ENCODE assay signal across 19 mouse cellular contexts in the genomic region with DNA sequence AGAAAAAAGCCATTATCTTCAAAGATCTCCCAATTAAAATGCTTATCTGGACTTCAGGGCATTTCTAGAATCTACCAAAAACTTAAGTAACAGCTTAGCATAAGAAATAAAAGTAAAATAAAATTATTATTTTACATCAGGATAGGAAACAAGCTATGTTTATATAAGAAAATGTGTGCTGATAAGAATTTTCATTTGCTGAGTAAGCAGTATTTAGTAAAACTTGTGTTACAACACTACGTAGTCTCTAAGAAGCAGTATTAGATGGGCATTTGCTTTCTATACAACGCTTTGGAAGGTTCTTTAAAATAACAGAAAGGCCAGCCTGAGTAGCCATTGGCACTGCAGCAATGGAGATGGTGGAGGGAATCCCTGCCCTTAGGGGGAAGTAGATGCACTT. TPM values are rescaled to one million over a fixed set of nuclear protein-coding genes. Genes with fewer than 3 reads are reported as not detected.
"Had no signal": no experiment of that assay in that cellular context is flagged by ENCODE, and none has a peak within 500 bp of the region (broad histone marks: within the 10 kb centered on the region; RNA-seq: fewer than 3 reads in every experiment).

No protein-coding gene starts in this region.

- H3K27me3 ChIP-seq: limb, embryonic 13.5 days; lung, embryonic 15.5 days; midbrain, embryonic 12.5 days; midbrain, embryonic 15.5 days; neural tube, embryonic 12.5 days; neural tube, embryonic 15.5 days; stomach, embryonic 15.5 days had no signal

- H3K4me2 ChIP-seq: limb, embryonic 13.5 days; lung, embryonic 15.5 days; midbrain, embryonic 15.5 days; stomach, embryonic 15.5 days had no signal

- DNase-seq: kidney, adult 18-20 months; kidney, adult 9 months; kidney, postnatal 14 days; kidney, postnatal 4 days; layer of hippocampus, postnatal 36 days; lung, postnatal 14 days; right cerebral cortex, postnatal 25 days; spleen, adult 18-20 months; thymus, postnatal 25 days had no signal

- H3K9ac ChIP-seq: limb, embryonic 13.5 days; lung, embryonic 15.5 days; midbrain, embryonic 12.5 days; midbrain, embryonic 15.5 days; neural tube, embryonic 12.5 days; neural tube, embryonic 15.5 days; stomach, embryonic 15.5 days had no signal

- ATAC-seq: intestine, embryonic 16.5 days; midbrain, embryonic 15.5 days had no signal

- H3K9me3 ChIP-seq: limb, embryonic 10.5 days; limb, embryonic 13.5 days; lung, embryonic 15.5 days; midbrain, embryonic 12.5 days; midbrain, embryonic 15.5 days; neural tube, embryonic 12.5 days; neural tube, embryonic 15.5 days; stomach, embryonic 15.5 days had no signal

- H3K4me1 ChIP-seq: lung, embryonic 15.5 days; neural tube, embryonic 15.5 days; stomach, embryonic 15.5 days had no signal

- H3K36me3 ChIP-seq: limb, embryonic 10.5 days; limb, embryonic 13.5 days; lung, embryonic 15.5 days; midbrain, embryonic 15.5 days; stomach, embryonic 15.5 days had no signal

- H3K27ac ChIP-seq: limb, embryonic 10.5 days; limb, embryonic 13.5 days; lung, embryonic 15.5 days; midbrain, embryonic 12.5 days; midbrain, embryonic 15.5 days; neural tube, embryonic 12.5 days; neural tube, embryonic 15.5 days had no signal

- H3K4me3 ChIP-seq: limb, embryonic 10.5 days; limb, embryonic 13.5 days; lung, embryonic 15.5 days; midbrain, embryonic 12.5 days; midbrain, embryonic 15.5 days; neural tube, embryonic 12.5 days; neural tube, embryonic 15.5 days; stomach, embryonic 15.5 days had no signal

RNA-seq across cellular contexts. Expression of a gene that starts 0.7 kb away (rescaled TPM):
- total RNA-seq: megakaryocyte-erythroid progenitor cell, adult 5-6 weeks had no signal

RNA-seq across cellular contexts. Expression of a gene that starts 52.7 kb away (rescaled TPM):
- total RNA-seq: megakaryocyte-erythroid progenitor cell, adult 5-6 weeks had no signal
